Mouse (Mus musculus): ENCODE measurements at regions not wholly inside any gene's neighbourhood (a gene's known extent, or its start where the extent isn't known, plus 50 kb on each side); places are given as distances from the start of the nearest gene placed in this dataset.
A peak's percentile ranks its signal among the peaks of the same experiment; 100 is the strongest.

GRCm38 (mm10) chr10:91559307-91559706 lies 378.2 kb upstream of the Tmpo start:
- Histone ChIP-seq H3K27me3 (ENCODE audit: insufficient read depth, low read length) (no peaks in the 10 kb centered on the region), H3K9ac (no peak overlapping the region), H3K36me3 (ENCODE audit: insufficient read depth) (no peaks in the 10 kb centered on the region), H3K9me3 (ENCODE audit: low read length) (no peaks in the 10 kb centered on the region), H3K27ac (ENCODE audit: low read depth, low read length) (no peak overlapping the region), H3K4me2 (ENCODE audit: low read depth) (no peak overlapping the region), H3K4me3 (ENCODE audit: low read depth, low read length) (no peak overlapping the region), H3K4me1 (ENCODE audit: insufficient read depth) (no peaks in the 10 kb centered on the region)
- TF ChIP-seq CTCF (IDR thresholded peaks at IDR 0.05; ENCODE audit: low read depth): no peak
- 41% methylated on average over 5 of the region's 5 CpGs for WGBS
- ATAC-seq (peak; percentile 89), DNase-seq (peak; percentile 44)

GRCm38 (mm10) chr10:91548071-91548470 lies 367.0 kb upstream of the Tmpo start:
- H3K9me3 ChIP-seq (ENCODE audit: low read length): no peaks in the 10 kb centered on the region
- H3K4me1 ChIP-seq (ENCODE audit: insufficient read depth): peaks cover 8% of the 10 kb centered on the region; the same call in 1 of the 2 replicates
- H3K27me3 ChIP-seq (ENCODE audit: insufficient read depth, low read length): no peaks in the 10 kb centered on the region
- no peaks in the 10 kb centered on the region for H3K36me3 ChIP-seq (ENCODE audit: insufficient read depth)
- ATAC-seq: no peak
- no peak overlapping the region for H3K9ac ChIP-seq
- TF ChIP-seq CTCF (IDR thresholded peaks at IDR 0.05; ENCODE audit: low read depth): no peak
- no peak overlapping the region for H3K4me3 ChIP-seq (ENCODE audit: low read depth, low read length)
- no peak for DNase-seq
- H3K27ac ChIP-seq (ENCODE audit: low read depth, low read length): no peak overlapping the region
- WGBS: 85% methylated on average over 4 of the region's 4 CpGs
- no peak overlapping the region for H3K4me2 ChIP-seq (ENCODE audit: low read depth)

GRCm38 (mm10) chr10:91546140-91546539 lies 365.0 kb upstream of the Tmpo start:
- no peak overlapping the region for H3K9ac ChIP-seq
- DNase-seq (peak; percentile 86), ATAC-seq (peak; percentile 83)
- no peaks in the 10 kb centered on the region; the same call in 1 of the 2 replicates for H3K27me3 ChIP-seq (ENCODE audit: insufficient read depth, low read length)
- H3K4me1 ChIP-seq (ENCODE audit: insufficient read depth): peaks cover 8% of the 10 kb centered on the region; the same call in 1 of the 2 replicates
- 10% methylated on average over 9 of the region's 9 CpGs for WGBS
- peak; percentile 90 for TF ChIP-seq CTCF (IDR thresholded peaks at IDR 0.05; ENCODE audit: low read depth)
- no peak overlapping the region for H3K27ac ChIP-seq (ENCODE audit: low read depth, low read length)
- peak overlapping the region; percentile 27 for H3K4me2 ChIP-seq (ENCODE audit: low read depth)
- H3K9me3 ChIP-seq (ENCODE audit: low read length): no peaks in the 10 kb centered on the region
- H3K36me3 ChIP-seq (ENCODE audit: insufficient read depth): no peaks in the 10 kb centered on the region
- no peak overlapping the region for H3K4me3 ChIP-seq (ENCODE audit: low read depth, low read length)

- TF ChIP-seq CTCF (IDR thresholded peaks at IDR 0.05; ENCODE audit: low read depth): no peak
- Histone ChIP-seq H3K36me3 (ENCODE audit: insufficient read depth) (no peaks in the 10 kb centered on the region), H3K27me3 (ENCODE audit: insufficient read depth, low read length) (no peaks in the 10 kb centered on the region; the same call in 1 of the 2 replicates), H3K9ac (no peak overlapping the region), H3K27ac (ENCODE audit: low read depth, low read length) (no peak overlapping the region), H3K4me3 (ENCODE audit: low read depth, low read length) (no peak overlapping the region), H3K4me1 (ENCODE audit: insufficient read depth) (peaks cover 8% of the 10 kb centered on the region; the same call in 1 of the 2 replicates), H3K9me3 (ENCODE audit: low read length) (no peaks in the 10 kb centered on the region), H3K4me2 (ENCODE audit: low read depth) (no peak overlapping the region)
- 61% methylated on average over 3 of the region's 3 CpGs for WGBS
- ATAC-seq (no peak), DNase-seq (no peak)
These were observed 364.3 kb upstream of the Tmpo start for GRCm38 (mm10) chr10:91545421-91545820.

- Histone ChIP-seq H3K9ac (no peak overlapping the region), H3K4me2 (ENCODE audit: low read depth) (no peak overlapping the region), H3K4me3 (ENCODE audit: low read depth, low read length) (no peak overlapping the region), H3K4me1 (ENCODE audit: insufficient read depth) (peaks cover 8% of the 10 kb centered on the region; the same call in 1 of the 2 replicates), H3K27ac (ENCODE audit: low read depth, low read length) (no peak overlapping the region), H3K27me3 (ENCODE audit: insufficient read depth, low read length) (no peaks in the 10 kb centered on the region; the same call in 1 of the 2 replicates), H3K36me3 (ENCODE audit: insufficient read depth) (no peaks in the 10 kb centered on the region), H3K9me3 (ENCODE audit: low read length) (no peaks in the 10 kb centered on the region)
- no peak for ATAC-seq
- DNase-seq: no peak
- no peak for TF ChIP-seq CTCF (IDR thresholded peaks at IDR 0.05; ENCODE audit: low read depth)
- WGBS: 86% methylated on average over 3 of the region's 3 CpGs
These were observed 362.2 kb upstream of the Tmpo start for GRCm38 (mm10) chr10:91543167-91543918.

GRCm38 (mm10) chr10:91542201-91542604 lies 361.1 kb upstream of the Tmpo start:
- Histone ChIP-seq H3K27ac (ENCODE audit: low read depth, low read length) (no peak overlapping the region), H3K27me3 (ENCODE audit: insufficient read depth, low read length) (no peaks in the 10 kb centered on the region; the same call in 1 of the 2 replicates), H3K4me2 (ENCODE audit: low read depth) (no peak overlapping the region), H3K9ac (no peak overlapping the region), H3K4me1 (ENCODE audit: insufficient read depth) (peaks cover 8% of the 10 kb centered on the region; the same call in 1 of the 2 replicates), H3K4me3 (ENCODE audit: low read depth, low read length) (no peak overlapping the region), H3K9me3 (ENCODE audit: low read length) (no peaks in the 10 kb centered on the region), H3K36me3 (ENCODE audit: insufficient read depth) (no peaks in the 10 kb centered on the region)
- no peak for DNase-seq
- no peak for TF ChIP-seq CTCF (IDR thresholded peaks at IDR 0.05; ENCODE audit: low read depth)
- WGBS: 20% methylated on average over 9 of the region's 9 CpGs
- ATAC-seq: no peak

- H3K4me1 ChIP-seq (ENCODE audit: insufficient read depth): no peaks in the 10 kb centered on the region
- H3K4me3 ChIP-seq (ENCODE audit: low read depth, low read length): no peak overlapping the region
- H3K36me3 ChIP-seq (ENCODE audit: insufficient read depth): no peaks in the 10 kb centered on the region
- DNase-seq (no peak), ATAC-seq (no peak)
- H3K27me3 ChIP-seq (ENCODE audit: insufficient read depth, low read length): no peaks in the 10 kb centered on the region; the same call in 1 of the 2 replicates
- H3K9me3 ChIP-seq (ENCODE audit: low read length): no peaks in the 10 kb centered on the region
- TF ChIP-seq CTCF (IDR thresholded peaks at IDR 0.05; ENCODE audit: low read depth): no peak
- no peak overlapping the region for H3K9ac ChIP-seq
- H3K4me2 ChIP-seq (ENCODE audit: low read depth): no peak overlapping the region
- 22% methylated on average over 8 of the region's 8 CpGs for WGBS
- no peak overlapping the region for H3K27ac ChIP-seq (ENCODE audit: low read depth, low read length)
These were observed 356.1 kb upstream of the Tmpo start for GRCm38 (mm10) chr10:91537241-91537640.
